Mouse (Mus musculus): ENCODE measurements around the gene Tspan9.

Tspan9 gene

GRCm38 (mm10) chr6:127920652-127921051 is 222.7 kb downstream of the Tspan9 start:
- peak; percentile 77 for DNase-seq (ENCODE audit: low spot score)

DNA sequence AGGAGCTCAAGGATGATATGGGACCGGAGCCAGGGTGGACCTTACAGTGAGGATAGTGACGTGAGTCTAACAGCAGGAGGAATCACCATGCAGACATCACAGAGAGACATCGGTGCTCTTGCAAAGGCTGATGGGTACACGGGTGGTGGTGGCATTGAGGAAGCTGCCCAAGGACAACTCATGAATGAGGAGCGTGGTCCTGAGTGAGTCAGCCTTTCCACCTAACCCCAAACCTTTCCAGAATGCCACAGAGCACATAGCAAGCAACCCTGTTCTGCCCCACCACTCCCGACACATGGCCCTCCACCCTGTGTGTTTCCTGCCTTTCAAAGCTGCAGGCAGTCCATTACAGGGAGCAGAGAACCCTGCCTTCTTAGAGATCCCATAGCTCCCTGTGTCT is 223.9 kb downstream of the Tspan9 start:
- DNase-seq (ENCODE audit: low spot score), result no peak

GRCm38 (mm10) chr6:127917712-127918111 is 225.7 kb downstream of the Tspan9 start:
- no peak for DNase-seq (ENCODE audit: low spot score)

DNA sequence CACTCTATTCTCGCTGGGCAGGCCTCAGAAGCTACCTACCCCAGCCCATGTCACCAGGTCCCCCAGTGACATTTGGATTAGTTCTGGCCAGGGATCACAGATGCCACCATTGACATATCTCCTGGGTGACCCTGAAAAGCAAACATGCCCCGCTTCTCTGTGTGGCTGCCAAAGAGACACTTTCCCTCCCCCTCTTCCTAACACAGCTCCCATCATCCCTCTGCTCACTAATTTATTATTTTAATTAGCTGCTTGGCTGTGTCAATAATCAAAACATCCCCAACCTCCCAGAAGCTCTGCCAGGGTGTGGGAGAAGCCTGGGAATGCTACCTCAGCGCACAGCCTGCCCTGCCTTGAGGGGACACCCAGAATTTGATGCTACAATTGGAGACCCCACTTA is 226.4 kb downstream of the Tspan9 start:
- DNase-seq (ENCODE audit: low spot score), result no peak

DNA sequence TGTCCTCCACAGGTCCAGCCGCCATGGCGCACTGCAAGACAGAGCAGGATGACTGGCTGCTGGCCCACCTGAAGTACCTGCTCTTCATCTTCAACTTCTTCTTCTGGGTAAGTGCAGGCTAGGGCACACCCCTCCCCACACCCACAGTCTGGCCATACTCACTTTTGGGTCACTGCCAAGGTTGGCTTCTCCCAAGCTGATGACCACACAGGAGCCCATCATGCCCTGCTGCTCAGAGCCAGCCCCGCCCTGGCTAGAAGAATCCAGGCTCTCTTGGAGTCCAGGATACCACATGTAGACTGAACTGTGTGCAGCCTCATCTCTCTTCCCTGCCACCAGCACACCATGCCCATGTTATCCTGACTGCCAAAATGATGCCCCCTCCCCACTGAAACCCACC is 230.5 kb downstream of the Tspan9 start:
- DNase-seq (ENCODE audit: low spot score), result no peak

- no peak for DNase-seq (ENCODE audit: low spot score)
Measured at GRCm38 (mm10) chr6:127911687-127912086, 231.7 kb downstream of the Tspan9 start.

Data from urinary bladder, postnatal 25 days (tissue).